Mouse (Mus musculus) MEL (cell line): ENCODE data around the gene Fam189b. TPM values are rescaled to one million over a fixed set of nuclear protein-coding genes. Genes with fewer than 3 reads are reported as not detected.

Experiments
- DNase-seq: peaks from one replicate; pipeline ENCODE4 v3.0.0; 2011; ENCODE audit warnings: low read depth, low spot score
- H3K27ac ChIP-seq: 2 replicates; pipeline ENCODE4 v1.5.1; 2012; ENCODE audit warnings: low read depth, mild to moderate bottlenecking, control low read depth, low read length, moderate library complexity; ENCODE audit not compliant: control insufficient read depth
- H3K27me3 ChIP-seq, 2 experiments: fragments of 150-350 bp in 1 of 2; sonication (generic) in 1 of 2; 2 replicates each; pipeline ENCODE4 v1.6.1; 2012; ENCODE audit warnings: low read length in 2 of 2, mild to moderate bottlenecking in 2 of 2, improper control_type of control experiment in 1 of 2, moderate library complexity in 1 of 2; ENCODE audit not compliant: insufficient read depth in 2 of 2, control insufficient read depth in 1 of 2
- H3K36me3 ChIP-seq, 2 experiments: 2 replicates each; pipeline ENCODE4 v1.6.1; 2012 to 2014; ENCODE audit warnings: low read length in 2 of 2, improper control_type of control experiment in 1 of 2, inconsistent platforms in 1 of 2, mild to moderate bottlenecking in 1 of 2; ENCODE audit not compliant: insufficient read depth in 2 of 2, control insufficient read depth in 1 of 2
- H3K4me1 ChIP-seq, 2 experiments: fragments of 150-350 bp in 1 of 2; sonication (generic) in 1 of 2; 2 replicates each; pipeline ENCODE4 v1.6.1; 2012; ENCODE audit warnings: low read length in 2 of 2, improper control_type of control experiment in 1 of 2, mild to moderate bottlenecking in 1 of 2; ENCODE audit not compliant: insufficient read depth in 2 of 2, control insufficient read depth in 1 of 2
- H3K4me3 ChIP-seq, 2 experiments: fragments of 150-350 bp in 1 of 2; sonication (generic) in 1 of 2; 2 replicates each; pipeline ENCODE4 v1.5.1; 2012; ENCODE audit warnings: low read depth in 2 of 2, low read length in 2 of 2, mild to moderate bottlenecking in 2 of 2, moderate library complexity in 2 of 2, control low read depth in 1 of 2, improper control_type of control experiment in 1 of 2; ENCODE audit not compliant: control insufficient read depth in 1 of 2, insufficient read depth in 1 of 2
- H3K79me2 ChIP-seq: 2 replicates; pipeline ENCODE4 v1.6.1; 2012; ENCODE audit warnings: mild to moderate bottlenecking, low read length, moderate library complexity; ENCODE audit not compliant: control insufficient read depth, poor library complexity, insufficient read depth
- H3K9ac ChIP-seq: 2 replicates; pipeline ENCODE4 v1.6.1; 2012; ENCODE audit warnings: low read depth, mild to moderate bottlenecking, control low read depth, low read length, moderate library complexity; ENCODE audit not compliant: control insufficient read depth, poor library complexity, severe bottlenecking
- H3K9me3 ChIP-seq: fragments of 150-350 bp; sonication (generic); replicated peaks from 2 replicates; pipeline ENCODE4 v1.6.1; 2012; ENCODE audit warnings: mild to moderate bottlenecking, low read length, improper control_type of control experiment, moderate library complexity; ENCODE audit not compliant: insufficient read depth
- BHLHE40 ChIP-seq: IDR thresholded peaks from 2 replicates; pipeline ENCODE4 v1.6.1; 2012; ENCODE audit warnings: low read depth, mild to moderate bottlenecking, inconsistent platforms, low read length, improper control_type of control experiment, borderline replicate concordance
- CHD2 ChIP-seq: IDR thresholded peaks from 2 replicates; pipeline ENCODE4 v1.6.1; 2011; ENCODE audit warnings: low read length, improper control_type of control experiment
- CTCF ChIP-seq, 3 experiments: IDR thresholded peaks in 2 of 3; conservative IDR thresholded peaks in 1 of 3; 2 replicates each; pipeline ENCODE4 v1.5.1; 2011 to 2012; ENCODE audit warnings: low read length in 3 of 3, low read depth in 2 of 3, mild to moderate bottlenecking in 2 of 3, improper control_type of control experiment in 1 of 3, inconsistent platforms in 1 of 3, mixed read lengths in 1 of 3, moderate library complexity in 1 of 3; ENCODE audit not compliant: control insufficient read depth in 1 of 3, insufficient read depth in 1 of 3, poor library complexity in 1 of 3, severe bottlenecking in 1 of 3
- E2F4 ChIP-seq: IDR thresholded peaks from 2 replicates; pipeline ENCODE4 v1.6.1; 2011; ENCODE audit warnings: low read depth, low read length, improper control_type of control experiment, borderline replicate concordance
- ETS1 ChIP-seq: IDR thresholded peaks from 2 replicates; pipeline ENCODE4 v1.6.1; 2012; ENCODE audit warnings: low read depth, mild to moderate bottlenecking, inconsistent platforms, low read length, improper control_type of control experiment, moderate library complexity
- GATA1 ChIP-seq: IDR thresholded peaks from 2 replicates; pipeline ENCODE4 v1.6.1; 2011; ENCODE audit warnings: low read depth, low read length, improper control_type of control experiment
- KAT2A ChIP-seq: conservative IDR thresholded peaks from 2 replicates; pipeline ENCODE4 v1.6.1; 2012; ENCODE audit warnings: low read depth, low read length, improper control_type of control experiment, inconsistent platforms
- MAFK ChIP-seq: IDR thresholded peaks from 2 replicates; pipeline ENCODE4 v1.6.1; 2011; ENCODE audit warnings: low read depth, mild to moderate bottlenecking, low read length, improper control_type of control experiment, borderline replicate concordance
- MAX ChIP-seq: IDR thresholded peaks from 2 replicates; pipeline ENCODE4 v1.6.1; 2011; ENCODE audit warnings: low read length, improper control_type of control experiment
- MEF2A ChIP-seq: IDR thresholded peaks from 2 replicates; pipeline ENCODE4 v1.6.1; 2014; ENCODE audit warnings: low read depth, mild to moderate bottlenecking, inconsistent platforms, low read length, improper control_type of control experiment; ENCODE audit not compliant: poor library complexity, insufficient replicate concordance, severe bottlenecking; ENCODE audit errors: extremely low read depth
- MXI1 ChIP-seq: IDR thresholded peaks from 2 replicates; pipeline ENCODE4 v1.6.1; 2011; ENCODE audit warnings: mild to moderate bottlenecking, low read depth, low read length, improper control_type of control experiment
- MYB ChIP-seq: IDR thresholded peaks from 2 replicates; pipeline ENCODE4 v1.6.1; 2011; ENCODE audit warnings: mild to moderate bottlenecking, low read depth, low read length, improper control_type of control experiment
- NRF1 ChIP-seq: IDR thresholded peaks from 2 replicates; pipeline ENCODE4 v1.6.1; 2014; ENCODE audit warnings: low read depth, mild to moderate bottlenecking, inconsistent platforms, low read length, improper control_type of control experiment, moderate library complexity; ENCODE audit not compliant: poor library complexity, insufficient read depth, severe bottlenecking
- POLR2AphosphoS5 ChIP-seq: IDR thresholded peaks from 2 replicates; pipeline ENCODE4 v1.6.1; 2012; ENCODE audit warnings: low read depth, borderline replicate concordance, mild to moderate bottlenecking, inconsistent platforms, low read length, moderate library complexity, mixed read lengths
- RAD21 ChIP-seq: IDR thresholded peaks from 2 replicates; pipeline ENCODE4 v1.6.1; 2011; ENCODE audit warnings: mild to moderate bottlenecking, low read depth, low read length, improper control_type of control experiment
- RCOR1 ChIP-seq: IDR thresholded peaks from 2 replicates; pipeline ENCODE4 v1.6.1; 2012; ENCODE audit warnings: low read depth, mild to moderate bottlenecking, inconsistent platforms, low read length, improper control_type of control experiment
- SMC3 ChIP-seq: IDR thresholded peaks from 2 replicates; pipeline ENCODE4 v1.6.1; 2011; ENCODE audit warnings: low read depth, low read length, improper control_type of control experiment
- TAL1 ChIP-seq: IDR thresholded peaks from 2 replicates; pipeline ENCODE4 v1.6.1; 2012; ENCODE audit warnings: mild to moderate bottlenecking, inconsistent platforms, low read length, moderate library complexity, mixed read lengths
- UBTF ChIP-seq: IDR thresholded peaks from 2 replicates; pipeline ENCODE4 v1.6.1; 2012; ENCODE audit warnings: low read depth, mild to moderate bottlenecking, inconsistent platforms, low read length, improper control_type of control experiment, moderate library complexity, borderline replicate concordance; ENCODE audit not compliant: insufficient read depth
- USF2 ChIP-seq, 2 experiments: IDR thresholded peaks; 2 replicates each; pipeline ENCODE4 v1.6.1; 2011 to 2012; ENCODE audit warnings: improper control_type of control experiment in 2 of 2, low read length in 2 of 2, borderline replicate concordance in 1 of 2, inconsistent platforms in 1 of 2, low read depth in 1 of 2, mild to moderate bottlenecking in 1 of 2; ENCODE audit not compliant: insufficient read depth in 1 of 2
- ZC3H11A ChIP-seq: IDR thresholded peaks from 2 replicates; pipeline ENCODE4 v1.6.1; 2012; ENCODE audit warnings: low read depth, mild to moderate bottlenecking, inconsistent platforms, low read length, improper control_type of control experiment
- ZKSCAN1 ChIP-seq: IDR thresholded peaks from 2 replicates; pipeline ENCODE4 v1.6.1; 2012; ENCODE audit warnings: low read depth, mild to moderate bottlenecking, inconsistent platforms, low read length, improper control_type of control experiment, moderate library complexity
- ZNF384 ChIP-seq: IDR thresholded peaks from 2 replicates; pipeline ENCODE4 v1.6.1; 2012; ENCODE audit warnings: low read depth, mild to moderate bottlenecking, inconsistent platforms, low read length, improper control_type of control experiment
- polyA plus RNA-seq, 2 experiments: library from polyadenylated mRNA; stranded (reverse) in 1 of 2; unstranded in 1 of 2; fragments of >175 nt in 1 of 2; fragments of >200 nt in 1 of 2; gene quantifications; 2 replicates each; pipeline versions ENCODE4 v1.2.1 to v1.2.4; 2012; ENCODE audit warnings: low replicate concordance in 2 of 2, low read depth in 1 of 2; ENCODE audit not compliant: insufficient read length in 2 of 2, insufficient read depth in 1 of 2, missing spikeins in 1 of 2
- total RNA-seq: library from RNA; depleted of rRNA; stranded (reverse); fragments of 300-350 nt; gene quantifications from 2 replicates; pipeline ENCODE4 v1.2.3, GENCODE M21; 2012

Fam189b gene
- total and polyA plus RNA-seq, 3 experiments: 7.0 to 35.3 TPM; not detected in 1

- peak; percentile 68; the same call in 1 of the 2 replicates for TF ChIP-seq GATA1
- TF ChIP-seq CTCF (IDR thresholded peaks at IDR 0.05 in 2 of 3, conservative IDR thresholded peaks at IDR 0.05 in 1 of 3; ENCODE audit: control insufficient read depth in 1 of 3, insufficient read depth in 1 of 3, low read depth in 2 of 3, low read length in 3 of 3, poor library complexity in 1 of 3, severe bottlenecking in 1 of 3): no peak
- no peak for TF ChIP-seq POLR2AphosphoS5
- peak; percentile 52; the same call in 1 of the 2 replicates for TF ChIP-seq RCOR1
- no peak for TF ChIP-seq MAFK
- no peak for TF ChIP-seq ZC3H11A
- TF ChIP-seq USF2 (IDR thresholded peaks at IDR 0.05; ENCODE audit: borderline replicate concordance in 1 of 2, insufficient read depth in 1 of 2, low read depth in 1 of 2, low read length in 2 of 2): no peak
- no peak for TF ChIP-seq KAT2A
- no peak for TF ChIP-seq MEF2A
- TF ChIP-seq UBTF: no peak
Observed at GRCm38 (mm10) chr3:89187690-89188477, 4.9 kb downstream of the Fam189b start (continued).

GRCm38 (mm10) chr3:89188478-89188875 lies 5.5 kb downstream of the Fam189b start:
- TF ChIP-seq RAD21: no peak
- TF ChIP-seq GATA1: no peak
- Histone ChIP-seq H3K9ac (no peak overlapping the region; the same call in 1 of the 2 replicates), H3K36me3 (peaks cover 0 to 55% of the 10 kb centered on the region in 2 experiments; a peak in 2 of 4 replicates), H3K27ac (peak overlapping the region; percentile 38; the same call in 1 of the 2 replicates), H3K9me3 (no peaks in the 10 kb centered on the region), H3K4me3 (no peak overlapping the region), H3K79me2 (no peaks in the 10 kb centered on the region; the same call in 1 of the 2 replicates), H3K4me1 (peaks cover 37 to 71% of the 10 kb centered on the region in 2 experiments), H3K27me3 (no peaks in the 10 kb centered on the region)
- DNase-seq: no peak

DNA sequence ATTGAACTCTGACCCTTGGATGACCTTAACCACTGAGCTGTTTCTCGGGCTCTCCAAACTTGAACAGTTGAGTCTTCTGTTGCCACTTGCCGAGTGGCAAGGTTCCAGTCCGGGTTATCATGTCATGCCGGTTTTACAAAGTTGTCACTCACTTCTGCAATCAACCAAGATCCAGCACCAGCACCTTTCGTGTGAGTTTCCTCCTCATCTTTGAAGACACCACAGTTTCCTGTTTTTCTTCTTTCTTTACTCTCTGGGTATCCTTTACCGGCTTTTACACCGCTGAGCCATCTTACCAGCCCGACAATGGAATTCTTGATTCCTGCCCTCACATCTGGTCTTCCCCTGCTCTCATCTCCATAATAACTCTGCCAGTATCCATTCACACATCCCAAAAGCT lies 7.5 kb downstream of the Fam189b start:
- Histone ChIP-seq H3K79me2 (no peaks in the 10 kb centered on the region; the same call in 1 of the 2 replicates), H3K9ac (peak overlapping the region; percentile 27), H3K27ac (peak overlapping the region; percentile 91), H3K9me3 (no peaks in the 10 kb centered on the region), H3K36me3 (peaks cover 0 to 53% of the 10 kb centered on the region in 2 experiments; a peak in 2 of 4 replicates), H3K27me3 (no peaks in the 10 kb centered on the region), H3K4me3 (peak overlapping the region in 1 of 2 experiments; percentile 22; a peak in 1 of 4 replicates), H3K4me1 (peaks cover 36 to 60% of the 10 kb centered on the region in 2 experiments)
- peak; percentile 97 for DNase-seq
- no peak for TF ChIP-seq NRF1
- peak; percentile 81 for TF ChIP-seq MXI1
- TF ChIP-seq RAD21: no peak
- no peak for TF ChIP-seq USF2 (IDR thresholded peaks at IDR 0.05; ENCODE audit: borderline replicate concordance in 1 of 2, insufficient read depth in 1 of 2, low read depth in 1 of 2, low read length in 2 of 2)
- TF ChIP-seq TAL1: peak; percentile 93
- peak; percentile 53; the same call in 1 of the 2 replicates for TF ChIP-seq BHLHE40
- peak; percentile 84 for TF ChIP-seq MAX
- peak; percentile 93 for TF ChIP-seq ETS1
- TF ChIP-seq MYB: peak; percentile 87
- TF ChIP-seq CHD2: no peak; the same call in 1 of the 2 replicates
- no peak for TF ChIP-seq SMC3
- peak; percentile 97 for TF ChIP-seq GATA1
- TF ChIP-seq ZKSCAN1: peak; percentile 41; the same call in 1 of the 2 replicates
- peak; percentile 73; the same call in 1 of the 2 replicates for TF ChIP-seq E2F4
- no peak for TF ChIP-seq CTCF (IDR thresholded peaks at IDR 0.05 in 2 of 3, conservative IDR thresholded peaks at IDR 0.05 in 1 of 3; ENCODE audit: control insufficient read depth in 1 of 3, insufficient read depth in 1 of 3, low read depth in 2 of 3, low read length in 3 of 3, poor library complexity in 1 of 3, severe bottlenecking in 1 of 3)
- peak; percentile 70; the same call in 1 of the 2 replicates for TF ChIP-seq MAFK
- TF ChIP-seq ZNF384: peak; percentile 36; the same call in 1 of the 2 replicates
- peak; percentile 60; the same call in 1 of the 2 replicates for TF ChIP-seq MEF2A
